ENCODE assay signal across 8 mouse cellular contexts in genomic region chr15:85672376-85672775, GRCm38 (mm10).
DNase-seq lines count a peak whose midpoint lies in the region; ATAC-seq lines count a peak whose summit lies in the region.

No protein-coding gene starts in this region.

- H3K27me3 ChIP-seq in kidney, embryonic 15.5 days, result no peaks in the 10 kb centered on the region
- H3K27me3 ChIP-seq in embryonic facial prominence, embryonic 12.5 days, result peaks cover 82% of the 10 kb centered on the region
- H3K27me3 ChIP-seq in hindbrain, embryonic 13.5 days, result peaks cover 60% of the 10 kb centered on the region
- peaks cover 2% of the 10 kb centered on the region; the same call in 1 of the 2 replicates for H3K27me3 ChIP-seq in midbrain, embryonic 16.5 days (ENCODE audit: control insufficient read depth, insufficient read depth, low read depth, low read length)

- H3K4me1 ChIP-seq in kidney, embryonic 15.5 days, result peaks cover 63% of the 10 kb centered on the region
- peaks cover 17% of the 10 kb centered on the region; the same call in 1 of the 2 replicates for H3K4me1 ChIP-seq in embryonic facial prominence, embryonic 12.5 days
- H3K4me1 ChIP-seq in hindbrain, embryonic 13.5 days (replicated peaks), result peaks cover 61% of the 10 kb centered on the region
- peaks cover 36% of the 10 kb centered on the region for H3K4me1 ChIP-seq in midbrain, embryonic 16.5 days (ENCODE audit: control insufficient read depth, insufficient read depth, low read length)

- peak overlapping the region; percentile 98 for H3K9ac ChIP-seq in kidney, embryonic 15.5 days
- peak overlapping the region; percentile 88; the same call in 1 of the 2 replicates for H3K9ac ChIP-seq in embryonic facial prominence, embryonic 12.5 days
- peak overlapping the region; percentile 99 for H3K9ac ChIP-seq in hindbrain, embryonic 13.5 days
- peak overlapping the region; percentile 83 for H3K9ac ChIP-seq in midbrain, embryonic 16.5 days (ENCODE audit: low read depth, low read length)

- H3K4me3 ChIP-seq in kidney, embryonic 15.5 days (replicated peaks), result peak overlapping the region; percentile 95
- peak overlapping the region; percentile 70 for H3K4me3 ChIP-seq in embryonic facial prominence, embryonic 12.5 days
- peak overlapping the region; percentile 88 for H3K4me3 ChIP-seq in hindbrain, embryonic 13.5 days
- H3K4me3 ChIP-seq in midbrain, embryonic 16.5 days (ENCODE audit: low read depth, low read length), result peak overlapping the region; percentile 71

- 52% methylated on average over 3 of the region's 3 CpGs for WGBS in kidney, embryonic 15.5 days
- WGBS in embryonic facial prominence, embryonic 12.5 days, result 79% methylated on average over 3 of the region's 3 CpGs
- 58% methylated on average over 3 of the region's 3 CpGs for WGBS in hindbrain, embryonic 13.5 days
- 53% methylated on average over 3 of the region's 3 CpGs for WGBS in midbrain, embryonic 16.5 days

- peaks cover 25% of the 10 kb centered on the region for H3K36me3 ChIP-seq in kidney, embryonic 15.5 days
- no peaks in the 10 kb centered on the region for H3K36me3 ChIP-seq in embryonic facial prominence, embryonic 12.5 days
- 0 out of 2 replicates have a peak, but pooled peaks cover 4% of the 10 kb centered on the region for H3K36me3 ChIP-seq in hindbrain, embryonic 13.5 days
- H3K36me3 ChIP-seq in midbrain, embryonic 16.5 days (ENCODE audit: control insufficient read depth, insufficient read depth, low read length), result no peaks in the 10 kb centered on the region

- no peak for DNase-seq in kidney, postnatal 36 days
- no peak for DNase-seq in layer of hippocampus, postnatal 10 days (ENCODE audit: low spot score in 2 of 2)
- DNase-seq in spleen, postnatal 36 days (ENCODE audit: low spot score in 2 of 2), result no peak
- DNase-seq in ovary, postnatal 10 days (ENCODE audit: low spot score), result no peak

- peak overlapping the region; percentile 73 for H3K4me2 ChIP-seq in kidney, embryonic 15.5 days
- peak overlapping the region; percentile 83 for H3K4me2 ChIP-seq in embryonic facial prominence, embryonic 12.5 days (replicated peaks)
- H3K4me2 ChIP-seq in hindbrain, embryonic 13.5 days, result peak overlapping the region; percentile 69
- peak overlapping the region; percentile 66 for H3K4me2 ChIP-seq in midbrain, embryonic 16.5 days (ENCODE audit: low read length)

- H3K27ac ChIP-seq in kidney, embryonic 15.5 days, result no peak overlapping the region
- no peak overlapping the region for H3K27ac ChIP-seq in embryonic facial prominence, embryonic 12.5 days
- H3K27ac ChIP-seq in hindbrain, embryonic 13.5 days, result peak overlapping the region; percentile 99
- H3K27ac ChIP-seq in midbrain, embryonic 16.5 days (ENCODE audit: low read length), result peak overlapping the region; percentile 98

- ATAC-seq in kidney, embryonic 15.5 days (replicated peaks; ENCODE audit: low FRiP score), result no peak
- ATAC-seq in embryonic facial prominence, embryonic 12.5 days (ENCODE audit: insufficient number of reproducible peaks, insufficient read depth, low FRiP score, low TSS enrichment), result no peak
- no peak for ATAC-seq in hindbrain, embryonic 13.5 days (ENCODE audit: low FRiP score)
- ATAC-seq in midbrain, embryonic 16.5 days, result no peak

- H3K9me3 ChIP-seq in kidney, embryonic 15.5 days (replicated peaks), result no peaks in the 10 kb centered on the region
- H3K9me3 ChIP-seq in embryonic facial prominence, embryonic 12.5 days, result no peaks in the 10 kb centered on the region
- H3K9me3 ChIP-seq in hindbrain, embryonic 13.5 days, result no peaks in the 10 kb centered on the region
- no peaks in the 10 kb centered on the region for H3K9me3 ChIP-seq in midbrain, embryonic 16.5 days (replicated peaks; ENCODE audit: control insufficient read depth, low read length, poor library complexity, severe bottlenecking)

Comparison
In these comparisons a context has a peak if more than half of its experiments do, and no peak if none do; other contexts are left out.
1. H3K27ac ChIP-seq: peak in hindbrain, embryonic 13.5 days (single experiment) and midbrain, embryonic 16.5 days (single experiment); none in kidney, embryonic 15.5 days (single experiment) and embryonic facial prominence, embryonic 12.5 days (single experiment).
2. Peak in every context shown above with its lines, with median percentiles within 50 percentile points of each other: H3K4me2 ChIP-seq, H3K4me3 ChIP-seq and H3K9ac ChIP-seq.